Mouse (Mus musculus): ENCODE measurements around the gene Parp14.

GRCm38 (mm10) chr16:35832926-35833325, 38.4 kb downstream of the Parp14 start:
- TF ChIP-seq POLR2A (IDR thresholded peaks at IDR 0.05; ENCODE audit: insufficient read length, low read depth), result no peak
- no peak for TF ChIP-seq POLR2AphosphoS2 (IDR thresholded peaks at IDR 0.05; ENCODE audit: insufficient read length, low read depth)
- no peak for TF ChIP-seq E2F4 (IDR thresholded peaks at IDR 0.05; ENCODE audit: insufficient read depth)
- TF ChIP-seq CEBPB (IDR thresholded peaks at IDR 0.05; ENCODE audit: insufficient read depth, poor library complexity, severe bottlenecking), result no peak
- TF ChIP-seq MYOD1 (IDR thresholded peaks at IDR 0.05; ENCODE audit: control insufficient read depth in 1 of 3, insufficient read length in 2 of 3, low read depth in 2 of 3), result no peak
- no peak for TF ChIP-seq TCF12 (IDR thresholded peaks at IDR 0.05; ENCODE audit: insufficient read depth, poor library complexity, severe bottlenecking)
- no peak for TF ChIP-seq SRF (IDR thresholded peaks at IDR 0.05; ENCODE audit: control insufficient read depth, insufficient read length, low read depth)
- no peak for TF ChIP-seq MYOG (IDR thresholded peaks at IDR 0.05; ENCODE audit: control insufficient read depth in 1 of 3, insufficient read depth in 1 of 3, insufficient read length in 2 of 3, low read depth in 2 of 3)
- TF ChIP-seq TCF3 (IDR thresholded peaks at IDR 0.05; ENCODE audit: insufficient read length, low read depth), result no peak

Measured in myocyte (in vitro differentiated cells).